Mouse (Mus musculus): ENCODE measurements around the gene Grb7.

Grb7 gene

DNA sequence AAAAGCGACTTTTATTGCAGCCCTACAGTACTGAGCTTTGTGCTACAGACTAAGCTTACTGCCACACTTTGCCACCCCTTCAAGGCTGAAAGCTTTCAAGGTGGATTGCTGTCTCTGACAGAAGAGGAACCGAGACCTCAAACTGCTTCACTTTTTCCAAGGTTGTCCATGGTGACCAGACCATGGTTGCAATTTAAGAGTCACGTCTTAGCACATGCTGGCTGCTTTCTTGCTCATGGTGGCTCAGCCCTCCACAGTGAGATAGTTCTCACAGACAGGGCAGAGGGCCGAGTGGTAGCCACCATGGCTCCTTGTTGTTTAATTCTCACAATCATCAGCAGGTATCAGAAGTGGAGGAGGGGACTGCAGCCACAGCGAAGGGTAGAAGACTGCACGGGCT, 24.6 kb downstream of the Grb7 start:
- in situ Hi-C loops (cut with MboI, MseI): no loop called here

DNA sequence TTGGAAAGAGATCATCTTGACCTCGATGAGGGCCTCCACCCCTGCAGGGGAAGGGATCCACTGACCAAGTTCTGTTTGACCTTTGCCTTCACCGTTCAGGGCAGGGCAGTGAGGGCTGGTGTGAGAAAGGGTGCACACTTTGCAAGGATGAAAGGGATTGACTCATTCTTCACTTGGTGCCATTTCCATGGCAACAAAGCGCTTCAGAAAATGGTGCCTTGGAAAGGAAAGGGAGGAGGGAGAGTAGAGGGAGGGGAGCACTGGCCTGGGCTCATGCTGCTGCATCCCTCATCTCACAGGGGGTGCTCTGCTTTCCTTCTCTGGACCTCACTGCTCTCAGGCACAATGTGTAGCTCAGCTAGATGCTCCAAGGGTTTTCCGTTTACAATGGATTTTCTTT, 26.5 kb downstream of the Grb7 start:
- in situ Hi-C loops (cut with MboI, MseI): no loop called here

DNA sequence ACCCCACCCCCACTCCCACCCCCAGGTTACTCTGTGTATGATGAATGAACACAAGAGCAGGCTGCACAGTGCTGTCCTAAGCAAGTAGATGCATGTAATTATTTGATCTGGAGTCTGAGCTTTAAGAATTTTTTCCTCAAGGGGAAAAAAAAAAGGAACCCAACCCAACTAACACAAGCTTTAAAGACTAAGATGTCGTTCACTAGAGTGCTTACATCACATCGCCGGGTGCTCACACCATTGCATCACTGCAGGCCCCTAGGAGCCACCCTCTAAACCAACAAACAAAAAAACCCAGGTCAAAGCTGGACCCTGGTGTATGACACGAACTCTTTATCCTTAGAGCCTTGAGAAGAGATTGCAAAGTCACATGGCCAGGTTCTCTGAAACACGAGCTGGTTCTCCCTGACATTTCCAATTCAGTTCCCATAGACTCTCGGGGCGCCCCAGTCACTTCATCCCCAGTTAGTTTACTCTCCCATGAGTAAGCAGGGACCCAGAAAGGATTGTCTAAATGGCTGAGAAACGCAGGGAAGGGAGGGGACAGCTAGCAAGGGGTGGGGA, 27.8 kb downstream of the Grb7 start:
- in situ Hi-C loops (cut with MboI, MseI): no loop called here

DNA sequence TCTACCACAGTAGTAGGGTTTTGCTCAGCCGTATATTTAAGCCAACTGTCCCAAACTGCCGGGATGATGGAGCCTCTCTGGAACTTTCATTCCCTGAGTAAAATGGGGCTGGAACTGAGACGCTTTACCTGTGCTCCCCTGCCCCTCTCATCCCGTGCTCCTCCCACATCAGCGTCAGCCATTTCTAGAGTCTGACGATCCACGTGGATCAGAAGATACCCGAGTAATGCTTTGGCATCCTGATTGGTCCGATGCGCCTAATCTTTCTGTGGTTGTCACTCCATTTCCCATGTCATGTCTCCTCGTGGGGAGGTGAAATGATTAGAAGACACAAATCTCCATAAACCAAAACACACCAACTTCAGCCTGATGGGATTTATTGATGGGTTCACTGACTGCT, 28.8 kb downstream of the Grb7 start:
- in situ Hi-C loops (cut with MboI, MseI): no loop called here

DNA sequence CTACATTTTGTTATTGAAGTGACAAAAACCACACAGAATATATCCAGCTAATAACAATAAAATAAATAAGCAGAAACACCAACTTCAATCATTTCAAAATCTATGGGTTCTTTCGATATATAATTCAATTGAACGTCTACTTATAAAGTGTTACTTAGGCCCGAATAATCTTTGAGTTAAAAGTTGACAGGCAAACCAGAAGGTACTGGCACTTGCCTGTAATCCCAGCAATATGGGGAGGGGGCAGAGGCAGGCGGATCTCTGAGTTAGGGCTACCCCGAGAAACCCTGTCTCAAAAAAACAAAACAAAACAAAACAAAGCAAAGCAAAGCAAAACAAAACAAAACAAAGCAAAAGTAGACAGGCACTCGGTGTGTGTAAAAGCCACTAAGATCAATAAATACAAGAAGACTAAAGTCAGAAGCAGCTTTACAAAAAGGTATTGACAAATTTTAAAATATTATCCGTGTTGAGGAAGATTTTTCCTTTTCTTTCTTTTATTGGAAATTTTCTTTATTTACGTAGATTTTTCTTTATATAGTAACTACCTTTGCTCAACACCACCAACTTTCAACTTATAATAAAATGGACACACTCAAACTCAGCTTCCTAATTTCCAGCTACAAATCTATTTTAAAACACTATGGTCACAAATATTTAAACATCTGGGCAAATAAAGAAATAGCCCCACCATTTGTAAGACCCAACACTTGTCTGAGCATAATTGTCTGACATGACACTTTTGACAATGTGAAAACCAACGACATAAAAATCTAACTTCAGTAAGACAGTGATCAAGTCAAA, 29.6 kb downstream of the Grb7 start:
- in situ Hi-C loops (cut with MboI, MseI): no loop called here

DNA sequence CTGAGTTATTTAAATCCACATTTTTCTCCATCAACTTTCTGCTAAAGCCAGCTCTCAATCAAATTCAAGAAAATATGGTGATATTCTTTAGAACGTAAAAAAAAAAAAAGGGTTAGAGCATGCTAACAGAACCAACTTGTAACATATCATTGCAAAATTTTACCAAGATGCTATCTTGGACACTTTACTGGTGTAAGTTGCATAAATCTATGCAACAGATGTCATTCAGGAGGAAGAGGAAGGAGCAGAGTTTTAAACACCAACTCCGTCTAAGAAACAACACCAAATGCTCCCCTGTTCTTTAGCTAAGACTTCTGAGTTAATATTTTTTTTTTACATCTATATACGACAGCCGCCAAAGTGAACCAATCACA, 30.2 kb downstream of the Grb7 start:
- in situ Hi-C loops (cut with MboI, MseI): no loop called here

DNA sequence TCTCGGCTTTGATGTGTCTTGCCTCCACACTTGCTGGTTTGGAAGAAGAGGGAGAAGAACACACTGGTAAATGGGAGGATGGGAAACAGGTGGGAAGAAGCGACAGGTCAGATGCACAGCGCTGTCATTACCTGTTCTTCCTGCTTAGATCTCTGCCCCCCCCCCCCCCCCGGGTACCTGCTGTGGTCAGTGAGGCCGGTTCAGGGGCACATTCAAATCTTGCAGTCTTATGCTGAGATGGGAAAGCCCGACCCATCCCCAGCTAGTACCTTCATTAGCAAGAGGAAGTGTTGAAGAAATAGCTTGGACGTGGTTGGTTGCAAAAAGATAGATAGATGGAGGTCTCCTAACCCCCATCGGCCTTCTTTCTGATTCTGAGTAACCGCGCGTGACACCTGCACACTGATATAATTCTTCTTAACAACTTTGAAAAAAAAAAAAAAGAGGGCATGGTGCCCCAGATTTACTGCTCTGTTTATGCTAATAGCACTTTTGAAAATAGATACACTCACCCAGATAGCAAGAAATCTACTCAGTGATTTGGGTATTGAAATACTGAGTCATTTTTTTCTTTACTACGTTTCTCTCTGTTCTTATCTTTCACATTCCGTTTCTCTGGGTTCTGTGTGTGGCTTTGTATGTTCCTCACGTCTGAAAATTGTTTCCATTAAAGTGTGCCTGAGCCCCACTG, 31.0 kb downstream of the Grb7 start:
- in situ Hi-C loops (cut with MboI, MseI): no loop called here

DNA sequence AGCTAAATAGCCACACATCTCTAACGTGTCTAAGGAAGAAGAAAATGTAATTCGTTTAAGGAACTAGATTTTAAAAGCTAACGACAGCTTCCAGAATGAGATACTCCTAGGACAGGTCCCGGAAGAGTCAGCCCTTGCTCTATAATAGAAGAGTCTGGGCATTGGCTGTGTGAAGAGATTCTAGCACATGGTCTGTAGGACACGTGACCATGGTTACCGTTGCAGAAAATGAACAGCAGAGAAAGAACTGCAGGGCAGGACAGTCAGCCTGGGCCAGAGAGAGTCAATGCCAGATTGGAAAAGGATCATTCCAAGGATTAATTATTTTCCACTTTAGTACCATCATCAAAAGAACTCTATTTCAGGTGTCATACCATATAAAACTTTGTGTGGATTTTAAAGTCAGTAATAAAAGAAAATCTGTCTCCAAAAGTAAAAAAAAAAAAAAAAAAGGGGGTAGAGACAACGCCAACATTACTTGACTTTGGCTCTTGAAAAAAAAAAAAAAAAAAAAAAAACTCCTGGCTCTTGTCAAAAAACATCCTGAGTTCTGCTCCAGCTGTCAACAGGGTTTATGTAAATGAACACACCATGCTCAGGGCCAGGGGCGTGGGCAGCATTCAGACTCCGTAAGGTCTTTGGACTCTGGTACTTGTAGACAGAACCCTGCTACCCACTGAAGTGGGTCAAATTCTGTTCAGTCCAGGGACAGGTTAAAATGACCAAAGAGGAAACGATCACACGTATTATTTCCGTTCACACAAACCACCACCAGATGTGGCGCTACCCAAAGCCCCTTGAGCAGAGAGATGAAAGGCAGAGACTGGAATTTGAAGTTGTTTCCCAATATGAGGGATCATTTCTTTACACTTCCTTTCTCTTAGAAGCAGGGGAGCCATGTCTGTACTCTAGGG, 33.1 kb downstream of the Grb7 start:
- in situ Hi-C loops (cut with MboI, MseI): no loop called here

DNA sequence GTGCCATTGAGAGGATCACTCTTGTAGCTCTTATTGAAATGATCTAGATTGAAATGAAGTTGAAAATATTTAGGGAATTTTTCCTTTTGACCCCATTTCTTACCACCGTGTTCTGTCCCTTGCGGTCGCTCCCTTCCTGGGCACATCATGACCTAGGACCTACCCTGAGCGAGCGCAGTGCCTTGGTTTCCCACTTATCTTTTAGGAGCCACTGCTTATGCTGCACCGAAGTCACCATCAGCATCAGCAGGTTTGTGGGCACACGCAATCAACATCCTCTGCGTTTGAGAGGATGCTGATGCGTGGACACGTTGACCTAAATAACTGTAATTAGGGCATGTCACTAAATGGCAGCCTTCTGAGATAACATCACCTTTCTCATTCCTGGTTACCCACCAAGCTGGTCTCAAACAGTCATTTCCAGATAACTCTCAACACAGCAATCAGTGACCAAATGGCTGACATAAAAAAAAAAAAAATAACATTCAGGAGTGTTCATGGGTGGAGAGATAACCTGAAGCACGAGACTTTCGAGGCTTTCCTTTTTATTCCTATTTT, 33.8 kb downstream of the Grb7 start:
- in situ Hi-C loops (cut with MboI, MseI): no loop called here

DNA sequence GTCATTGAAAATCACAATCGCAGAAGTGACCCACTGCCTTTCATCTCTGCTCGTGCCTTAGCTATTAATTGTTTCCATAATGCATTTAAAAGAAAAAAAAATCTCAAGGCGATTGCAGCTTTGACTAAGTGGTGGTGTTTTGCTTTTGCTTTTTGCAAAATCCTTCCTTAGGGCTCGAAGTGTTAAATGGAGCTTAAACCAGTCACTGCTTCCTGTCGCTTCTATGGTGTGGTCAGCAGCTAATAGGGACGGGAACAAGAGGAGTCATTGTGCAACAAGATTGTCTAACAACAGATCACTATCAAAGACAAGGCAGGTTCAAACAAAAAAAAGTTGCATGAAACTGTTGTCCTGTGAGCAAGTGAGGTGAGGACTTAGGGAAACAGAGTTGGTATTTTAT, 35.0 kb downstream of the Grb7 start:
- in situ Hi-C loops (cut with MboI, MseI): no loop called here

DNA sequence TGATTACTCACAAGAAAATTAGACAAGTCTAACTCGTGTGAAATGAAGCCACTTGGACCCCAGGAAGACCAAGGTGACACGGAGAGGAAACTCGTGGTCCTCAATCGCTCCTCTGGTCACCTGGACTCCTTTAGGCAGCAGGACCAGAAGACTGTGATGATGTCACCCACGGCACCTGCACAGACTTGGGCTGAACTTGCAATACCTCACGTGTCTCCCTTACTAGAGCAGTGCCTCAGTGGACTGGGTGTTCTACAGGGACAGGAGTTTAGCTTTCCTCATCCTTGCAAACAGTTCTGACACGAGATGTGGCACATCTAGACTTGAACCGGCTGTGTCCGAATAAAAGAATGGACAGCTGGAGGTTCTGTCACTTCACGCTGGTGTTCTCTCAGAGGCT, 35.9 kb downstream of the Grb7 start:
- in situ Hi-C loops (cut with MboI, MseI): no loop called here

DNA sequence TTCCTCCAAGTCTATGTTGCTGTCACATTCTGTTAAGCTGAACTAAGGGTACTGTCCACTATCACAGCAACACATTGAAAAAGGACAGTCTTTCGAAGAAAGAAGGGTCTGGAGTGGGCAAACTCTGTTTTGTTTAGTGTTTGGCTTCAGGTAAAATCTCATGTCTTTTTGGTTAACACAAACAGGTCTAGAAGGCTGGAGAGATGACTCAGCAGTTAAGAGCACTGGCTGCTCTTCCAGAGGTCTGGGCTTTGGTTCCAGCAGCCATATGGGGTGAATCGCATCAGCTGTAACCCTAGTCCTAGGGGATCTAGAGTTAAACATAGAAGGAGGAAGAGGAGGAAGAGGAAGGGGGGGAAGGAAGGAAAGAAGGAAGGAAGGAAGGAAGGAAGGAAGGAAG, 39.6 kb downstream of the Grb7 start:
- in situ Hi-C loops (cut with MboI, MseI): no loop called here

DNA sequence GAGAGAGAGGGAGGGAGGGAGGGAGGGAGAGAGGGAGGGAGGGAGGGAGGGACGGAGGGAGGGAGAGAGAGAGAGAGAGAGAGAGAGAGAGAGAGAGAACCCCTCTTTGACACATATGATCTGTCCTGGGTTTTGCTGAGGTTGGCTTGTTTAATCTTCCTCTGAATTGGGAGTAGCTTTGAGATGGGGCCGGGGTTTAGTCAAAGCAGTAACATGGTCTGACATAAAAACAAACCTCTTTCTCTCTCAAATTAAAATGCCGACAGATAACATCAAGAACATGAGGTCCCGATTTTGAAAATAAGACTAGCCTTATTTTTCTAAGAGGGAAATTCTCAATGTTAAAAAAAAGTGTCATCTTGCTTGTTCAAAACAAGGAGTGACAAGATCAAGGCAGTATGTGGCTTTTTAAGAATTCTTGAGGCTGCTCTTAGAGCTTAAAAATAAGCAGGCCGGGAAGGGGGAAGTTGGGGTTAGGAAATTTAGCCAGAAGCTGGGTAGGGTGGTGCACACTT, 41.4 kb downstream of the Grb7 start:
- in situ Hi-C loops (cut with MboI, MseI): no loop called here

DNA sequence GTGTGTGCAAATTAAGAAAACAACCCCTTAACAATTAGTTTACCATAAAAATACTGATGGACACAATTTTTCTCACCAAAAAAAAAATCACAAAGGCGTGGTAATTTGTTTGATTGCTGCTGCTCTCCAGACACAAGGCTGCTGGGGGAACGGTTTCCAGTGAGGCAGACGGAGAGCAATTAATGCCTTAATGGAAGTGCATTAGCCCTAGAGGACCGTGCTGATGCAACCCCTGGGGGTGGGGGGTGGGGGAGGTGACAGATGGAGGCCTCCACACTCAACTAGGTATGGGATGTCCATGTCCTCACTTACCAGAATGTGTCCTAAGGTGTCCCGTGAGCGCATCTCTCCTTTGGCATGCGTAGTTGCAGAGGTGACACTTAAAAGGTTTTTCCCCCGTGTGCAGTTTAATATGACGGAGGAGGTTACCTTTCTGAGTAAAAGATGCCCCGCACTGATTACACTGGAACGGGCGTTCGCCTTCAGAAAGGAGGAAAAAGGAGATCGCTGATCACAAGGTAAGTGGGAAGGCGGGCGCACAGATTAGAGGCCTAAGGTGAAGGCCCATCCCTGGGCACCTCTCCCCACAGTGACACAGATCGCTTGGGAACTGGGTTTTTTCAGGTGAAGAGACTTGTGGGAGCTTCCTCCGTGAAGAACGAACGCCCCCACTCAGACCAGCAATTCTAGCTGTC, 42.5 kb downstream of the Grb7 start:
- in situ Hi-C loops (cut with MboI, MseI): no loop called here

DNA sequence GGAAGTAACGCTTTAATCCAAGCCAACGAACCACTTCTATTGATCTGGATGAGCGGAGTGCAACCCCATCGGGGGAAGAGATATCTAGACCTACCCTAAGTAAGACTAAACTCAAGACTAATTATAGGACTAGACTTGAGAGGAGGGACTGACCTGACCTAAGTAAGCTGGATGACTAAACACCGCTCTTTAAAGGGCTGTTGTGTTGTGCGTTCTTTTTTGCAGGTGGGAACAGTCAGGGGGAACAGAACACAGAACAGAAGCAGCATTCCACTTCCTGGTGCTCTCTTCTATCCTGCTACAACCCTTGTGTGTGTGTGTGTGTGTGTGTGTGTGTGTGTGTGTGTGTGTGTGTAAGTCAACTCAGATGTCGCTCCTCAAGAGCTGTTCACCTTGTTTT, 45.4 kb downstream of the Grb7 start:
- in situ Hi-C loops (cut with MboI, MseI): no loop called here

DNA sequence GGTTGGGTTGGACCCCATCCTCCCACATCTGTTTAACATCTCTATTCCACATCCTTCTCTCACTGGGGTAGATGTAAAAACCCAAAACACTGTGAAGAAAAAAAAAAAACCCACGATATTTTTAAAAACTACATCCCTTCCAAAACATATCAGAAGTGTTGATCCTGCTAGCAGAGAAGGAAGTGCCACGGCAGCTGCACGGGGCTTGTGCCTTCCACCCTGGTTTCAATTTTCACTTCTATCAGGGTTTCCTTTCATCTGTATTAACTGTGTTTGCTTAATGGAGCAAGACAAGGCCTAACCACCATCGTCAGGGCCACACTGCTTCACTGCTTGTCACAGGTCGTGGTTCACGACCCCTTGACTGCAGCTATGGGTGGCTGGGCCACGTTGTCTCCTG, 46.8 kb downstream of the Grb7 start:
- in situ Hi-C loops (cut with MboI, MseI): no loop called here

DNA sequence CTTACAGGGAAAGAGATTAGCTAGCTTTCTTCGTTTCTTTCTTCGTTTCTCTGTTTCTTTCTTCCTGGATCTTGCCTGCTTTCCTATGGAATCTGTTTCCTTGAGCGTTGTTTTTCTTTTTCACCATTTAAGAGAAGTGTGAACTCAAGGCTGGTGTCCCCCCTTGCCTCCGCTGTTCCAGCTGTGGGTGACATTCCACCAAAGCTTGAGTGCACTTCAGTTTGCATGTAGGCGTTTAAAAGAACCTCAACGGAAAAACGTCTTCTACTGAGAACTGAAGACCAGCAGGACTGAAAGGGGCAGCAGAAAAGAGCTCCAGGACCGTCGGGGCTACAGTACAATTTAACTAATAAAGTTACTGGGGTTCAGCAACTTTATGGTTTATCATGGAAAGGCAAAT, 47.2 kb downstream of the Grb7 start:
- in situ Hi-C loops (cut with MboI, MseI): no loop called here

DNA sequence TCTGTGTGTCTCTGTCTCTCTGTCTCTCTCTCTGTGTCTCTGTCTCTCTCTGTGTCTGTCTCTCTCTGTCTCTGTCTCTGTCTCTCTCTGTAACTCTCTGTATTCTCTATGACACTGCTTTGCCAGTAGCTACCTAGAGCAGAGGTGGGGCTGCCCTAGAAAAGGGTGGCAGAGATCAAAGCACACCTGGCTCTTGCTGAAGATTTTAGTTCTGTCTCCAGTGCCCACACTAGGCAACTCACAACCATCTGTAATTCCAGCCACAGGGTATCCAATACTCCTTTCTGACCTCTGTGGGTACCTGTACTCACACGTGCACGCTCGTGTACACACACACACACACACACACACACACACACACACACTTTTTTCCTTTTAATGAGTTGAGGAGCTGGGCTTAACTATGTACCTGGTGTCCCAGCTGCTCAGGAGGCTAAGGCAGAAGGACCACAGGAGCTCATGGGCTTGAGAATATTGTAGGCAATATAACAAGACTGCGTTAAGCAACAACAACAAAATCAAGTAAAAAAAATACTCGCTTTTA, 49.1 kb downstream of the Grb7 start:
- in situ Hi-C loops (cut with MboI, MseI): no loop called here

DNA sequence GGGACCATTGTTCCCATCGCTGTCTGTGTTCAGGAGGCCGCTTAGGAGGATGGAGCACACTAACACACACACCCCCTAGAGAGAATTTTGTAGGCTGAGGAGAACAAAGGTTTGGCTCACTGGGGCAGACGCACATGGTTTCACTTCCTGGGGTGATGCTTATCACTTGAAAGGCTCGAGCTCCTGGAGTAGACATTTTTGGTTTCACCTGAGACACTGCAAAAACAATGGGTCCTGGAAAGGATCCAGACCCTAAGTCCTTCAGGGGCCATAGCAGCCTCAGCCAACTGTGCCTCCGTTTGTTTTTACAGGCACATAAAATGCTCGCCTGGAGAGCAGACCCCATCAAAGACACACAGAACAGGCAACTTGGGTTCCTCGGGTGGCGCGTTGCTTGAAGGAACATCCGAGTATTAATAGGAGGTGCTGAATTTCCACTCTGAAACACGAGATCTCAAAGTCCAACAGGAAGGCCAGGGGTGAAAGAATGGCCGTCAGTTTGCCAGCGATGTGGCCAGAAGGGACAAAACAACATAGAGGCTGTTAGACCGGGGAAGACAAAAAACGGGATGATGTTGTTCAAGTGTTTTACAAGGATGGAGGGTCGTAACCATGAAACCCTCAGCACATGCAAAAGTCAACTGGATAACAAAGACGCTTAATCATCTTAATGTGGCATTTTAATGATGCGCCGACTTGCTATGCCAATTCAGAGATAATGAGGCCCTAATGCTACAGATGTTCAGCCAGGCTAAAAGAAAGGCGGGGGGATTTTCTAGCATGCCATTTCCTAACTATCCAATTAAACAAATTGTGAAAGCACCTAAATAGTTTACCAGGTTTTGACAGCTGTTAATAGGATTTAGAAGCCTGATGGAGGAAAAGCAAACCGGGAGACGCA, 51.4 kb downstream of the Grb7 start:
- in situ Hi-C loops (cut with MboI, MseI): no loop called here

DNA sequence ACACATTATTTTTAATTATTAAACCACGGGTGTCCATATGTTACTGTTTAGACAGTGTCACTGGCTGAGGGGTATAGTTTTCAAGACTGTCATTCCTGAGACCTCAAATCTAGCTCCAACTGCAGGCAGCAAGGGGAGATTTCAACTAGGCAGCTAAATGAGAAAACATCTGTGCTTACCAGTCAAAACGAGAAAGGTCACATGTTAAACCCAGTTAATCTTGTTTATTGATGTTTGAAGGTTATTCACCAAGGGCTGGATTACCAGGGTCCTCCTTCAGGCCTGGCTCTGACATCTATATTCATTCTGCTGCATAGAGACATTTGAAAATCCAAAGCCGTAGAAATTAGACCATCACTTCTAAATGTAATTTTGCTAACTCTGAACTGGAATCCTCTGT, 58.7 kb downstream of the Grb7 start:
- in situ Hi-C loops (cut with MboI, MseI): loop anchor here (5.0 kb wide), 1 partner anchor 37 kb away; no protein-coding TSS in a partner anchor
